In genomic region chr4:28703356-28703755, GRCm38 (mm10) we compare ENCODE assay signal across 18 mouse cellular contexts.
"Had no signal": no experiment of that assay in that cellular context is flagged by ENCODE, and none has a peak within 500 bp of the region (broad histone marks: within the 10 kb centered on the region; RNA-seq: fewer than 3 reads in every experiment).

No protein-coding gene starts in this region.

- H3K27me3 ChIP-seq: midbrain, embryonic 12.5 days; neural tube, embryonic 13.5 days; neural tube, embryonic 15.5 days had no signal

- ATAC-seq: midbrain, embryonic 16.5 days had no signal

- DNase-seq: lung, embryonic 14.5 days; lung, postnatal 10 days; lung, postnatal 4 days; midbrain, embryonic 14.5 days; retina, postnatal 1 day; right cerebral cortex, adult 18-20 months; right cerebral cortex, postnatal 25 days; right cerebral cortex, postnatal 4 days; spleen, adult 18-20 months; thymus, adult 18-20 months; thymus, postnatal 14 days; thymus, postnatal 36 days had no signal

- H3K9ac ChIP-seq: lung, embryonic 14.5 days; midbrain, embryonic 12.5 days; neural tube, embryonic 13.5 days; neural tube, embryonic 15.5 days had no signal

- H3K4me3 ChIP-seq: midbrain, embryonic 10.5 days; midbrain, embryonic 12.5 days; myocyte; neural tube, embryonic 13.5 days; neural tube, embryonic 15.5 days had no signal

- H3K4me2 ChIP-seq: lung, embryonic 14.5 days; midbrain, embryonic 12.5 days; neural tube, embryonic 13.5 days; neural tube, embryonic 15.5 days had no signal

- H3K27ac ChIP-seq: midbrain, embryonic 10.5 days; midbrain, embryonic 12.5 days; neural tube, embryonic 13.5 days; neural tube, embryonic 15.5 days had no signal

- H3K4me1 ChIP-seq: midbrain, embryonic 10.5 days; midbrain, embryonic 12.5 days; neural tube, embryonic 13.5 days; neural tube, embryonic 15.5 days had no signal

- H3K36me3 ChIP-seq: midbrain, embryonic 10.5 days; midbrain, embryonic 12.5 days; neural tube, embryonic 13.5 days; neural tube, embryonic 15.5 days had no signal

- H3K9me3 ChIP-seq: midbrain, embryonic 10.5 days; midbrain, embryonic 12.5 days; neural tube, embryonic 13.5 days; neural tube, embryonic 15.5 days had no signal
